Mouse (Mus musculus) heart, embryonic 11.5 days (tissue): ENCODE measurements around the gene Trim72. TPM values are rescaled to one million over a fixed set of nuclear protein-coding genes. Genes with fewer than 3 reads are reported as not detected.
A peak's percentile ranks its signal among the peaks of the same experiment; 100 is the strongest.

Experiments
- ATAC-seq: fragments of 200-750 bp; cut with Nextera tagmentation; replicated peaks from 2 replicates; pipeline ENCODE4 v1.8.0; 2017; ENCODE audit warnings: moderate library complexity; ENCODE audit not compliant: insufficient number of reproducible peaks, low FRiP score, low TSS enrichment
- H3K27ac ChIP-seq: fragments of 300-500 bp; sonication (generic); 2 replicates; pipeline ENCODE4 v1.5.1; 2014; ENCODE audit warnings: mild to moderate bottlenecking, low read depth, low read length
- H3K27me3 ChIP-seq: fragments of 300-500 bp; sonication (generic); 2 replicates; pipeline ENCODE4 v1.6.1; 2014; ENCODE audit warnings: mild to moderate bottlenecking, low read length, mixed read lengths; ENCODE audit not compliant: control insufficient read depth, insufficient read depth
- H3K36me3 ChIP-seq: fragments of 300-500 bp; sonication (generic); 2 replicates; pipeline ENCODE4 v1.6.1; 2014; ENCODE audit warnings: mild to moderate bottlenecking, low read length, moderate library complexity, mixed read lengths; ENCODE audit not compliant: control insufficient read depth, insufficient read depth
- H3K4me1 ChIP-seq: fragments of 300-500 bp; sonication (generic); 2 replicates; pipeline ENCODE4 v1.6.1; 2014; ENCODE audit warnings: low read length; ENCODE audit not compliant: control insufficient read depth, insufficient read depth
- H3K4me2 ChIP-seq: fragments of 300-500 bp; sonication (generic); 2 replicates; pipeline ENCODE4 v1.6.1; 2014; ENCODE audit warnings: mild to moderate bottlenecking, moderate library complexity
- H3K4me3 ChIP-seq: fragments of 300-500 bp; sonication (generic); 2 replicates; pipeline ENCODE4 v1.5.1; 2014; ENCODE audit warnings: low read depth, low read length
- H3K9ac ChIP-seq: fragments of 300-500 bp; sonication (generic); 2 replicates; pipeline ENCODE4 v1.6.1; 2014; ENCODE audit warnings: mild to moderate bottlenecking, low read depth, low read length, moderate library complexity
- H3K9me3 ChIP-seq: fragments of 300-500 bp; sonication (generic); replicated peaks from 2 replicates; pipeline ENCODE4 v1.6.1; 2016; ENCODE audit warnings: low read length; ENCODE audit not compliant: control insufficient read depth
- WGBS: fragments of 180-500 bp; shearing (Covaris S2); extraction: QIAGEN DNeasy Blood & Tissue Kit; methylation state at CpG from one replicate; pipeline ENCODE4 v1.1.7; 2014; ENCODE audit not compliant: insufficient replicate concordance; 5-methylcytosine and 5-hydroxymethylcytosine counted together
- polyA plus RNA-seq: library from polyadenylated mRNA; unstranded; fragments of >200 nt; fragmentation: Nextera tagmentation; extraction: Ambion mirVana; gene quantifications from 2 replicates; pipeline ENCODE4 v1.2.1, GENCODE M21; 2014

The Trim72 gene
- polyA plus RNA-seq: 0.30 and 0.69 TPM in 2 replicates

- 54% methylated on average over 2 of the region's 2 CpGs for WGBS
- peak within 1 kb of the TSS; percentile 29 for H3K4me3 ChIP-seq
Measured at GRCm38 (mm10) chr7:128003688-128004087, at the start of gene Trim72. Gene Trim72 (plus strand): TSS chr7:128003949.

GRCm38 (mm10) chr7:127959364-127959763, 44.4 kb upstream of the Trim72 start:
- Histone ChIP-seq H3K27me3 (no peaks in the 10 kb centered on the region), H3K4me1 (no peaks in the 10 kb centered on the region), H3K4me2 (no peak overlapping the region), H3K36me3 (no peaks in the 10 kb centered on the region), H3K27ac (no peak overlapping the region), H3K4me3 (no peak overlapping the region), H3K9me3 (no peaks in the 10 kb centered on the region), H3K9ac (no peak overlapping the region)
- ATAC-seq: no peak
- WGBS: 61% methylated on average over 5 of the region's 5 CpGs

More at GRCm38 (mm10) chr7:128003688-128004087, at the start of gene Trim72:
- Histone ChIP-seq H3K9me3 (no peaks in the 10 kb centered on the region), H3K27me3 (peaks cover 14% of the 10 kb centered on the region), H3K9ac (peak within 1 kb of the TSS; percentile 54), H3K4me2 (peak within 1 kb of the TSS; percentile 58), H3K27ac (peak within 1 kb of the TSS; percentile 4; the same call in 1 of the 2 replicates), H3K4me1 (peaks cover 17% of the 10 kb centered on the region), H3K36me3 (no peaks in the 10 kb centered on the region)
- no peak for ATAC-seq

GRCm38 (mm10) chr7:127966371-127966918, 37.3 kb upstream of the Trim72 start:
- Histone ChIP-seq H3K9me3 (no peaks in the 10 kb centered on the region), H3K4me2 (peak overlapping the region; percentile 84), H3K27ac (peak overlapping the region; percentile 97), H3K9ac (peak overlapping the region; percentile 100), H3K4me3 (peak overlapping the region; percentile 98), H3K27me3 (no peaks in the 10 kb centered on the region), H3K4me1 (no peaks in the 10 kb centered on the region), H3K36me3 (peaks cover 9% of the 10 kb centered on the region)
- peak; percentile 3; the same call in 1 of the 2 replicates for ATAC-seq
- 13% methylated on average over 10 of the region's 10 CpGs for WGBS

- Histone ChIP-seq H3K4me2 (peak within 1 kb of the TSS; percentile 87), H3K9ac (peak within 1 kb of the TSS; percentile 100), H3K9me3 (no peaks in the 10 kb centered on the region), H3K4me1 (no peaks in the 10 kb centered on the region), H3K27ac (peak within 1 kb of the TSS; percentile 97), H3K4me3 (peak within 1 kb of the TSS; percentile 98), H3K27me3 (no peaks in the 10 kb centered on the region), H3K36me3 (peaks cover 18% of the 10 kb centered on the region)
- peak; percentile 92 for ATAC-seq
- under 1% methylated on average over 89 of the region's 92 CpGs for WGBS
Measured at GRCm38 (mm10) chr7:127967004-127967921, 36.5 kb upstream of the Trim72 start, which contains the start of gene Fus. Gene Fus (plus strand): TSS chr7:127967457.

GRCm38 (mm10) chr7:127967922-127968828, 35.6 kb upstream of the Trim72 start:
- H3K36me3 ChIP-seq: peaks cover 25% of the 10 kb centered on the region
- no peaks in the 10 kb centered on the region for H3K27me3 ChIP-seq
- ATAC-seq: peak; percentile 37
- WGBS: 1% methylated on average over 37 of the region's 42 CpGs
- H3K9ac ChIP-seq: peak overlapping the region; percentile 100
- peak overlapping the region; percentile 98 for H3K4me3 ChIP-seq
- peak overlapping the region; percentile 97 for H3K27ac ChIP-seq
- H3K9me3 ChIP-seq: no peaks in the 10 kb centered on the region
- H3K4me2 ChIP-seq: peak overlapping the region; percentile 87
- H3K4me1 ChIP-seq: no peaks in the 10 kb centered on the region

- Histone ChIP-seq H3K4me3 (no peak overlapping the region), H3K4me1 (no peaks in the 10 kb centered on the region), H3K27ac (no peak overlapping the region), H3K9me3 (no peaks in the 10 kb centered on the region), H3K36me3 (peaks cover 69% of the 10 kb centered on the region), H3K27me3 (no peaks in the 10 kb centered on the region), H3K4me2 (no peak overlapping the region), H3K9ac (no peak overlapping the region)
- no peak for ATAC-seq
- 92% methylated on average over 2 of the region's 2 CpGs for WGBS
Measured at GRCm38 (mm10) chr7:127974413-127974930, 29.3 kb upstream of the Trim72 start.

GRCm38 (mm10) chr7:127978856-127979255, 24.9 kb upstream of the Trim72 start:
- Histone ChIP-seq H3K4me2 (no peak overlapping the region), H3K36me3 (peaks cover 71% of the 10 kb centered on the region), H3K9me3 (no peaks in the 10 kb centered on the region), H3K27me3 (no peaks in the 10 kb centered on the region), H3K4me3 (no peak overlapping the region), H3K27ac (no peak overlapping the region), H3K9ac (no peak overlapping the region), H3K4me1 (no peaks in the 10 kb centered on the region)
- whole genome bisulfite sequencing: 97% methylated on average over 2 of the region's 2 CpGs
- no peak for ATAC-seq

GRCm38 (mm10) chr7:127980606-127981005, 23.1 kb upstream of the Trim72 start:
- H3K4me3 ChIP-seq: no peak overlapping the region
- H3K27ac ChIP-seq: no peak overlapping the region
- WGBS: 91% methylated on average over 3 of the region's 3 CpGs
- no peaks in the 10 kb centered on the region for H3K9me3 ChIP-seq
- no peaks in the 10 kb centered on the region for H3K4me1 ChIP-seq
- no peak overlapping the region for H3K9ac ChIP-seq
- no peak for ATAC-seq
- H3K36me3 ChIP-seq: peaks cover 67% of the 10 kb centered on the region
- no peak overlapping the region for H3K4me2 ChIP-seq
- no peaks in the 10 kb centered on the region for H3K27me3 ChIP-seq
